Mouse (Mus musculus): Measurements from ENCODE around the gene Fam205a4. TPM values are rescaled to one million over a fixed set of nuclear protein-coding genes. Genes with fewer than 3 reads are reported as not detected.
"Not testable (repeated sequence)": the region's sequence is repeated elsewhere in the genome, so short reads cannot be mapped to it uniquely, and the experiment has no call there.

Fam205a4 gene
- not detected in 2 replicates for polyA plus RNA-seq (2012; ENCODE audit: insufficient read depth, insufficient read length, missing spikeins)

DNA sequence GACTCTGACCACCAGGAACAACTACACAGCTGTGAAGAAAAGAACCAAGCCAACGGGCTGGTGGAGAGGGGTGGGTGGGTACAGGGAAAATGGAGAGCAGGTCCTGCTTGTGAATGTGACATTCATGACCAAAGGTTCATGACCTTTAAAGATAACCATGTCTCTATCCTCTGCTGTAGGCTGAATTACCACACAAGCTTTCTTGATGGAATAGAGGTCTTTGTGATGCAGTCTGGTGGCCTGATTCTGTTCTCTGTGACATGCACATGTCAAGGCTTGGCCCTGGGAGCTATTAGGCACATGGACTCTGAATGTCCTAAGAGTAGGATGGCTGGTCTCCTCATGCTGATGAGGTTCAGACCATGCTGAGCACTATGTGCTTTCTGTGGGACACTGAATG, at the start of gene Fam205a4:
Fam205a4 (plus strand) TSS at position 301 of the 400 bp plus-strand sequence.
- not testable (repeated sequence) for H3K4me1 ChIP-seq (ENCODE audit: control insufficient read depth, insufficient read depth, low read length); H3K27ac ChIP-seq (ENCODE audit: insufficient read depth, low read depth, low read length); H3K4me3 ChIP-seq (ENCODE audit: insufficient read depth, low read length)

- not testable (repeated sequence) for H3K27ac ChIP-seq (ENCODE audit: insufficient read depth, low read depth, low read length); H3K4me1 ChIP-seq (ENCODE audit: control insufficient read depth, insufficient read depth, low read length); H3K4me3 ChIP-seq (ENCODE audit: insufficient read depth, low read length)
These were observed 24.6 kb upstream of the Fam205a4 start, which contains the start of gene Gm20878 for GRCm38 (mm10) chr4:41941272-41941671. Gene Gm20878 (plus strand): TSS chr4:41941572.

Other genes with a start within 250 kb of the Fam205a4 start
- 75.2 and 75.7 TPM in 2 replicates for gene Dctn3, start 242.9 kb upstream of the Fam205a4 start, polyA plus RNA-seq (2012; ENCODE audit: insufficient read depth, insufficient read length, missing spikeins)
- not detected in 2 replicates for gene Arid3c, start 234.9 kb upstream of the Fam205a4 start, polyA plus RNA-seq (2012; ENCODE audit: insufficient read depth, insufficient read length, missing spikeins)
- 30.4 and 34.5 TPM in 2 replicates for gene Galt, start 210.8 kb upstream of the Fam205a4 start, polyA plus RNA-seq (2012; ENCODE audit: insufficient read depth, insufficient read length, missing spikeins)
- 52.7 and 60.0 TPM in 2 replicates for gene Sigmar1, start 209.9 kb upstream of the Fam205a4 start, polyA plus RNA-seq (2012; ENCODE audit: insufficient read depth, insufficient read length, missing spikeins)
- 13.3 and 15.4 TPM in 2 replicates for gene Ccl27a, start 191.8 kb upstream of the Fam205a4 start, polyA plus RNA-seq (2012; ENCODE audit: insufficient read depth, insufficient read length, missing spikeins)
- not detected in 2 replicates for gene Gm21541, start 62.4 kb upstream of the Fam205a4 start, polyA plus RNA-seq (2012; ENCODE audit: insufficient read depth, insufficient read length, missing spikeins)
- 2.0 and 2.8 TPM in 2 replicates for gene Gm20878, start 24.5 kb upstream of the Fam205a4 start, polyA plus RNA-seq (2012; ENCODE audit: insufficient read depth, insufficient read length, missing spikeins)
- not detected in 2 replicates for gene Gm21093, start 68.7 kb downstream of the Fam205a4 start, polyA plus RNA-seq (2012; ENCODE audit: insufficient read depth, insufficient read length, missing spikeins)
- not detected in 2 replicates for gene Gm3893, start 125.1 kb downstream of the Fam205a4 start, polyA plus RNA-seq (2012; ENCODE audit: insufficient read depth, insufficient read length, missing spikeins)
- not detected in 2 replicates for gene Gm13304, start 148.8 kb downstream of the Fam205a4 start, polyA plus RNA-seq (2012; ENCODE audit: insufficient read depth, insufficient read length, missing spikeins)
- gene Gm13306, start 187.4 kb downstream of the Fam205a4 start, polyA plus RNA-seq (2012; ENCODE audit: insufficient read depth, insufficient read length, missing spikeins) = not detected in 2 replicates
- not detected in 2 replicates for gene Gm13305, start 202.5 kb downstream of the Fam205a4 start, polyA plus RNA-seq (2012; ENCODE audit: insufficient read depth, insufficient read length, missing spikeins)